Comparison of ENCODE assay signal across 9 mouse cellular contexts in the genomic region with DNA sequence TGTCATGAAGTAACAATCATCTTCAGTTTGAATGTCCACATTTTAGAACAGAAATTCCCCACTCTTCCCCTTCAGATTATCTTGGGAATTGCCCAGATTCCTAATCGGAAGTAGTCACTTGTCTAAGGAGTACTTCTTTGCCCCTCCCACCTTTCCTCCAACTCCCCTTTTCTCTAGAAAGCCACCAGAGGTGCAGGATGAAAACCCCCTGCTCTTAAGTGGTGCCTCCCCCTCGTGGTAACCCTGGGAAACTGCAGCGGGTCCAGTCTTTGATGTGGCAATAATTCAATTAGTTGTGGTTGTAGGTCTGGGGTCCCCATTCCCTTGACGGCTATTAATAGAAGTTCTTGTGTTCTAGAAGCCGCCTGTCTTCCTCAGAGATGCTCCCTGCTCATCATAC.
A peak's percentile ranks its signal among the peaks of the same experiment; 100 is the strongest.
DNase-seq lines count a peak whose midpoint lies in the region; ATAC-seq and TF ChIP-seq lines count a peak whose summit lies in the region.
"Had no signal": no experiment of that assay in that cellular context is flagged by ENCODE, and none has a peak within 500 bp of the region (broad histone marks: within the 10 kb centered on the region; RNA-seq: fewer than 3 reads in every experiment).

No protein-coding gene starts in this region.

- H3K4me2 ChIP-seq in kidney, embryonic 14.5 days (replicated peaks; ENCODE audit: low read depth, low read length) = no peak overlapping the region
- H3K4me2 ChIP-seq in heart, postnatal 0 days (ENCODE audit: low read depth, low read length) = no peak overlapping the region
- H3K4me2 ChIP-seq: liver, embryonic 15.5 days had no signal

- peak; percentile 68 for TF ChIP-seq CTCF in kidney, adult 2 months (conservative IDR thresholded peaks at IDR 0.05; ENCODE audit: insufficient read depth, insufficient read length, low read depth, low read length)
- peak; percentile 91 for TF ChIP-seq CTCF in E14TG2a.4 (conservative IDR thresholded peaks at IDR 0.05; ENCODE audit: low read length)
- TF ChIP-seq CTCF in heart, postnatal 0 days (IDR thresholded peaks at IDR 0.05; ENCODE audit: low read depth) = peak; percentile 72

- no peak overlapping the region for H3K9ac ChIP-seq in kidney, embryonic 14.5 days (ENCODE audit: low read depth, low read length)
- no peak overlapping the region for H3K9ac ChIP-seq in heart, postnatal 0 days (replicated peaks; ENCODE audit: low read depth, low read length)
- H3K9ac ChIP-seq: liver, embryonic 15.5 days had no signal

- no peaks in the 10 kb centered on the region for H3K36me3 ChIP-seq in kidney, adult 2 months (ENCODE audit: control insufficient read depth, insufficient read depth, low read length)
- no peaks in the 10 kb centered on the region for H3K36me3 ChIP-seq in kidney, embryonic 14.5 days (ENCODE audit: control insufficient read depth, insufficient read depth, low read length)
- no peaks in the 10 kb centered on the region for H3K36me3 ChIP-seq in E14TG2a.4 (ENCODE audit: insufficient read depth, low read length)
- no peaks in the 10 kb centered on the region for H3K36me3 ChIP-seq in heart, postnatal 0 days (replicated peaks; ENCODE audit: control insufficient read depth, insufficient read depth, low read length)
- H3K36me3 ChIP-seq: liver, embryonic 15.5 days had no signal

- no peak overlapping the region for H3K27ac ChIP-seq in kidney, adult 2 months (ENCODE audit: insufficient read depth, low read depth, low read length)
- no peak overlapping the region for H3K27ac ChIP-seq in kidney, embryonic 14.5 days (ENCODE audit: low read depth, low read length)
- H3K27ac ChIP-seq in heart, postnatal 0 days (ENCODE audit: low read depth) = no peak overlapping the region
- H3K27ac ChIP-seq: liver, embryonic 15.5 days had no signal

- 24% methylated on average over 5 of the region's 5 CpGs for WGBS in kidney, adult 2 months
- WGBS in kidney, embryonic 14.5 days = 31% methylated on average over 5 of the region's 5 CpGs
- WGBS in heart, postnatal 0 days = 23% methylated on average over 5 of the region's 5 CpGs

- TF ChIP-seq EP300 in heart, postnatal 0 days (IDR thresholded peaks at IDR 0.05; ENCODE audit: low read depth) = no peak

- peak; percentile 26 for DNase-seq in kidney, adult 2 months
- DNase-seq in ZHBTc4 (ENCODE audit: low read depth, low spot score) = peak; percentile 77
- peak; percentile 17 for DNase-seq in heart, postnatal 0 days (ENCODE audit: low spot score)
- no peak for DNase-seq in cerebellum, adult 8-10 months
- DNase-seq in cerebellum, adult 11 months = no peak

- H3K4me3 ChIP-seq in kidney, adult 2 months (ENCODE audit: insufficient read depth, low read depth, low read length) = no peak overlapping the region
- no peak overlapping the region for H3K4me3 ChIP-seq in kidney, embryonic 14.5 days (ENCODE audit: low read length)
- H3K4me3 ChIP-seq in E14TG2a.4 (replicated peaks; ENCODE audit: low read length) = no peak overlapping the region
- no peak overlapping the region for H3K4me3 ChIP-seq in heart, postnatal 0 days (ENCODE audit: low read depth, low read length)
- H3K4me3 ChIP-seq: liver, embryonic 15.5 days had no signal

- no peaks in the 10 kb centered on the region for H3K9me3 ChIP-seq in kidney, embryonic 14.5 days (ENCODE audit: control insufficient read depth, low read length)
- H3K9me3 ChIP-seq in E14TG2a.4 (ENCODE audit: low read length) = no peaks in the 10 kb centered on the region
- no peaks in the 10 kb centered on the region for H3K9me3 ChIP-seq in heart, postnatal 0 days (replicated peaks; ENCODE audit: control insufficient read depth, low read length)
- H3K9me3 ChIP-seq: liver, embryonic 15.5 days had no signal

- H3K4me1 ChIP-seq in kidney, adult 2 months (ENCODE audit: control insufficient read depth, insufficient read depth, low read length) = no peaks in the 10 kb centered on the region
- H3K4me1 ChIP-seq in kidney, embryonic 14.5 days (ENCODE audit: control insufficient read depth, insufficient read depth, low read length) = no peaks in the 10 kb centered on the region
- peaks cover 4% of the 10 kb centered on the region for H3K4me1 ChIP-seq in E14TG2a.4 (replicated peaks; ENCODE audit: low read depth, low read length)
- 0 out of 2 replicates have a peak, but pooled peaks cover 4% of the 10 kb centered on the region for H3K4me1 ChIP-seq in heart, postnatal 0 days (ENCODE audit: control insufficient read depth, insufficient read depth)
- H3K4me1 ChIP-seq: liver, embryonic 15.5 days had no signal

- no peak for ATAC-seq in kidney, embryonic 14.5 days (ENCODE audit: low FRiP score, low TSS enrichment)
- ATAC-seq in heart, postnatal 0 days (ENCODE audit: insufficient read depth, low read depth) = no peak
- 0 out of 2 replicates have a peak, but pooled peaks have one; percentile 23 for ATAC-seq in neutrophil, adult 5-6 weeks (ENCODE audit: extremely low read depth, insufficient number of reproducible peaks, low FRiP score, poor library complexity, severe bottlenecking)

- no peak for TF ChIP-seq POLR2A in kidney, adult 2 months (IDR thresholded peaks at IDR 0.05; ENCODE audit: low read depth, low read length)

- no peaks in the 10 kb centered on the region for H3K27me3 ChIP-seq in kidney, adult 2 months (replicated peaks; ENCODE audit: control insufficient read depth, insufficient read depth, low read length)
- H3K27me3 ChIP-seq in kidney, embryonic 14.5 days (ENCODE audit: control insufficient read depth, insufficient read depth, low read length) = no peaks in the 10 kb centered on the region
- no peaks in the 10 kb centered on the region for H3K27me3 ChIP-seq in E14TG2a.4 (ENCODE audit: insufficient read depth, low read length)
- no peaks in the 10 kb centered on the region for H3K27me3 ChIP-seq in heart, postnatal 0 days (ENCODE audit: control insufficient read depth, insufficient read depth, low read length)
- H3K27me3 ChIP-seq: liver, embryonic 15.5 days had no signal

Comparison
In these comparisons a context has a peak if more than half of its experiments do, and no peak if none do; other contexts are left out.
1. DNase-seq: peak in kidney, adult 2 months (single experiment), ZHBTc4 (single experiment) and heart, postnatal 0 days (single experiment); none in cerebellum, adult 8-10 months (single experiment) and cerebellum, adult 11 months (single experiment).
2. Peak in every context shown above with its lines, with median percentiles within 50 percentile points of each other: CTCF ChIP-seq.